Mouse (Mus musculus) hindbrain, embryonic 13.5 days (tissue): ENCODE measurements at regions not wholly inside any gene's neighbourhood (a gene's known extent, or its start where the extent isn't known, plus 50 kb on each side); places are given as distances from the start of the nearest gene placed in this dataset.
A peak's percentile ranks its signal among the peaks of the same experiment; 100 is the strongest.
"Not testable (repeated sequence)": the region's sequence is repeated elsewhere in the genome, so short reads cannot be mapped to it uniquely, and the experiment has no call there.

ENCODE experiments used
- ATAC-seq: fragments of 200-750 bp; cut with Nextera tagmentation; 2 replicates; pipeline ENCODE4 v1.8.0; 2017; ENCODE audit warnings: moderate TSS enrichment; ENCODE audit not compliant: low FRiP score
- H3K27ac ChIP-seq: fragments of 300-500 bp; sonication (generic); 2 replicates; pipeline ENCODE4 v1.5.1; 2015; ENCODE audit warnings: inconsistent platforms, mild to moderate bottlenecking, moderate library complexity
- H3K27me3 ChIP-seq: fragments of 300-500 bp; sonication (generic); 2 replicates; pipeline ENCODE4 v1.6.1; 2015; ENCODE audit warnings: mild to moderate bottlenecking, inconsistent platforms
- H3K36me3 ChIP-seq: fragments of 300-500 bp; sonication (generic); 2 replicates; pipeline ENCODE4 v1.6.1; 2015; ENCODE audit warnings: mild to moderate bottlenecking, inconsistent platforms
- H3K4me1 ChIP-seq: fragments of 300-500 bp; sonication (generic); replicated peaks from 2 replicates; pipeline ENCODE4 v1.6.1; 2015; ENCODE audit warnings: inconsistent platforms
- H3K4me2 ChIP-seq: fragments of 300-500 bp; sonication (generic); 2 replicates; pipeline ENCODE4 v1.6.1; 2015; ENCODE audit warnings: inconsistent platforms, mild to moderate bottlenecking, moderate library complexity
- H3K4me3 ChIP-seq: fragments of 300-500 bp; sonication (generic); 2 replicates; pipeline ENCODE4 v1.5.1; 2015; ENCODE audit warnings: mild to moderate bottlenecking, inconsistent platforms
- H3K9ac ChIP-seq: fragments of 300-500 bp; sonication (generic); 2 replicates; pipeline ENCODE4 v1.6.1; 2015; ENCODE audit warnings: mild to moderate bottlenecking, inconsistent platforms
- H3K9me3 ChIP-seq: fragments of 300-500 bp; sonication (generic); 2 replicates; pipeline ENCODE4 v1.6.1; 2016; ENCODE audit warnings: inconsistent platforms
- WGBS: fragments of 180-500 bp; shearing (Covaris S2); methylation state at CpG from one replicate; pipeline ENCODE4 v1.1.7; 2015; 5-methylcytosine and 5-hydroxymethylcytosine counted together

DNA sequence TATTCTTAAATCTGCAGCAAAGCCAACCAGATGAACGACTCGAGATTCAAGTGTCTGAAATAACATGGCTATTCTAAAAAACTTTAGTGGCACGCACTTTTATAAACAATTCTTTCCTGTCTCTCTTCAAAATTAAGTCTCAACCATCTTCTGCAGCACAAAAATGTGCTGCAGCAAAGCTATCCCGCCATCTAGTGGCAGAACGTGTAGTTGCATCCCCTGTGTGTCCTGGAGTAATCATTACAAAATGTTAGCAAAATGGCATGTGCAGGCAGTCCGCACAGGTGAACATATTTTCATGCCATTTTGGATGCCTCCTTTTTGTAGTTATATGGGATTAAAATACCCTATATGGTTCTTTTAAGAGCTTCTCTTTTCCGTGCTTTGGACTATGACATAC is 293.1 kb upstream of the Slc7a14 start:
- Histone ChIP-seq H3K9ac (no peak overlapping the region), H3K27me3 (no peaks in the 10 kb centered on the region), H3K9me3 (no peaks in the 10 kb centered on the region), H3K4me1 (no peaks in the 10 kb centered on the region), H3K27ac (no peak overlapping the region), H3K4me2 (no peak overlapping the region), H3K36me3 (no peaks in the 10 kb centered on the region), H3K4me3 (no peak overlapping the region)
- 0 out of 2 replicates have a peak, but pooled peaks have one; percentile 49 for ATAC-seq
- WGBS = 24% methylated on average over 7 of the region's 7 CpGs

DNA sequence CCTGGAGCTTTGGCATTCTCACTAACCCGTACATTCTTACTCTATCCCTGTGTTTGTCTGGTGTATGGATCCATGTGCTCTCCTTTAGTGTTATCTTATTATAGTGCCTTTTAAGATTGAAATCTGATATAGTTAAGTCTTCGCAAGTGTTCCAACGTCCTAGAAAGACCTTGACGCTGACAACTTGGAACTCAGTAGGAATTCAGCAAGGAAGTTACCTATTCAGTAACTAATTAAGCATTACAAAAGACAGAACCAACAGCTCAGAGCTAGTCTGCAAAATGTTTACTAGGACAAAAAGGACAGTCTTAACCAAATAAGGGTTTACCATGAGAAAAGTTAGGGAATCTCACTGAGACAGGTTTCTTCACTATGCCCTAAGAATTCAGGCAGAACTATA is 286.4 kb upstream of the Slc7a14 start:
- H3K4me1 ChIP-seq, H3K27ac ChIP-seq, H3K4me2 ChIP-seq, H3K9me3 ChIP-seq, ATAC-seq, H3K9ac ChIP-seq, H3K36me3 ChIP-seq, H3K4me3 ChIP-seq, H3K27me3 ChIP-seq: not testable (repeated sequence)
- 73% methylated on average over 4 of the region's 4 CpGs for WGBS

DNA sequence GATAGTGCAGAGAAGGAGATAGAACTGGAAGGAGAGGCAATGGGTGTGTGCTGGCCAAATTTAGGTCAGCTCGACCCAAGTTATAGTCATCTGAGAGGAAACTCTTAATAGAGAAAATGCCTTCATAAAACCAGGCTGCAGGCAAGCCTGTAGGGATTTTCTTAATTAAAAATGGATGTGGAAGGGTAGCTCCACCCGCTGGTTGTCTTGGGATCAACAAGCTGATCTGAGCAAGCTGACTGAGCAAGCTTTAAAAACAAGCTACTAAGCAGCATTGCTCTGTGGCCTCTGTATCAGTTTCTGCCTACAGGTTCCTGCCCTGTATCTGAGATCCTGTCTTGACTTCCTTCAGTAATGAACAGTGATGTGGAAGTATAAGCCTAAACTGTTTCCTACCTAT is 275.8 kb upstream of the Slc7a14 start:
- WGBS = 69% methylated on average over 2 of the region's 2 CpGs
- H3K27me3 ChIP-seq = no peaks in the 10 kb centered on the region
- H3K9me3 ChIP-seq = no peaks in the 10 kb centered on the region
- no peak overlapping the region for H3K27ac ChIP-seq
- H3K4me3 ChIP-seq = no peak overlapping the region
- H3K9ac ChIP-seq = no peak overlapping the region
- no peaks in the 10 kb centered on the region for H3K4me1 ChIP-seq
- ATAC-seq = no peak
- H3K4me2 ChIP-seq = no peak overlapping the region
- H3K36me3 ChIP-seq = no peaks in the 10 kb centered on the region

DNA sequence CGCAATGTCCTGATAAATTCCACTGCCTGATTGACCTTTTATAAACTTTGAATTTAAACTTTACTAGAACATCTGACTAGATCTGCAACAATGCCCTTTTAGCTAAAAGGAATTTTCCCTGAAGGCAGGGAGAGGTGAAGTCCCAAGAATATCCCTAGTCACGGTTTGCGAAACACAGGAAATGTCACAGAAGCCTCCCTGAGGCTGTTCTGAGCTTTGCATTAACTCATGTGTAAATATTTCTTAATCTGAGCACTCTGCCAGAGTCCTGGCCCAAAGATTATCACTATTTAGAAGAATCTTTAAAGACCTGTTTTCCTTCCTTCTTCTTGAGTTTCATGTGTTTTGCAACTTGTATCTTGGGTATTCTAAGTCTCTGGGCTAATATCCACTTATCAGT is 263.7 kb upstream of the Slc7a14 start:
- H3K9ac ChIP-seq = no peak overlapping the region
- no peak overlapping the region for H3K27ac ChIP-seq
- H3K4me1 ChIP-seq = no peaks in the 10 kb centered on the region
- no peaks in the 10 kb centered on the region for H3K36me3 ChIP-seq
- H3K27me3 ChIP-seq = no peaks in the 10 kb centered on the region
- H3K4me2 ChIP-seq = no peak overlapping the region
- no peak for ATAC-seq
- 93% methylated on average over 3 of the region's 3 CpGs for WGBS
- H3K4me3 ChIP-seq = no peak overlapping the region
- H3K9me3 ChIP-seq = peaks cover 8% of the 10 kb centered on the region
